Mouse (Mus musculus) liver, postnatal 0 days (tissue): ENCODE data around the gene Enam.

ENCODE experiments used
- CTCF ChIP-seq: sonication (generic); IDR thresholded peaks from 2 replicates; pipeline ENCODE4 v1.5.1; 2016; ENCODE audit warnings: antibody characterized with exemption, low read depth
- EP300 ChIP-seq: IDR thresholded peaks from 2 replicates; pipeline ENCODE4 v1.6.1; 2016; ENCODE audit warnings: antibody characterized with exemption, low read depth, mild to moderate bottlenecking

GRCm38 (mm10) chr5:88455691-88456090 lies 32.1 kb upstream of the Enam start, which contains the start of gene Ambn:
- TF ChIP-seq EP300: no peak
- TF ChIP-seq CTCF: no peak
